Mouse (Mus musculus) monocyte, adult 2 months (primary cell): ENCODE data around the gene Mllt6.
A peak's percentile ranks its signal among the peaks of the same experiment; 100 is the strongest.
"Not testable (repeated sequence)": the region's sequence is repeated elsewhere in the genome, so short reads cannot be mapped to it uniquely, and the experiment has no call there.

Experiments
- DNase-seq, 2 experiments: peaks; one replicate each; pipeline ENCODE4 v3.0.0; 2022; ENCODE audit warnings: low spot score in 2 of 2, low read depth in 1 of 2

The Mllt6 gene

DNA sequence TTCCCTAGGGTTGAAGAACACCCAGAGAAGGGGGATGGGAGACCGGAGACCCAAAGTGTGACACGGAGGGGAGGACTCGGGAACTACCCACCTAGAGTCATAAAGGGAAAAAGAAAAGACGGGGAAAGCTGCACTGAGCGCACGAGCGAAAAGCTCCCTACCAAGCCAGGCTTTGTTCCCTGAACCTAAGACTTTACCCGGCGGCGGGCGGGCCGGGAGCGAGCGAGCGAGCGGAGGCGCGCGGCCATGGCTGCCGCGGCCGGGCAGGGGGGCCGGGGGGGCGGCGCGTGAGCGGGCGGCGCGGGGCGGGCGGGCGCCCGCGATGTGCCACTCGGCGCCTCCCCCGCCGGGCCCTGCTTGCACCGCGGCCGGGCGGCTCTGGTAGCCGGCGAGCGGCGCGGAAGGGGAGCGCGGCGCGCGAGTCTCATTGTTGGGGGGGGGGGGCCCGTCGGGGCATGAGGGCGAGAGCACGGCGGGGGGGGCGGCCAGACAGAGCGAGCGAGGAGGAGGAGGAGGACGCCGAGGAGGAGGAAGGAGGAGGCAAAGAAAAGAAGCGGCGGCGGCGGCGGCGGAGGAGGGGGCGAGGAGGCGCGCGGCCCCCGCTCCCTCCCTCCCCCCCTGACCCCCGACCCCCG lies at the start of gene Mllt6:
Mllt6 (plus strand) TSS at position 522 of the 635 bp plus-strand sequence.
- DNase-seq, result peak in 1 of 2 experiments; percentile 38

DNA sequence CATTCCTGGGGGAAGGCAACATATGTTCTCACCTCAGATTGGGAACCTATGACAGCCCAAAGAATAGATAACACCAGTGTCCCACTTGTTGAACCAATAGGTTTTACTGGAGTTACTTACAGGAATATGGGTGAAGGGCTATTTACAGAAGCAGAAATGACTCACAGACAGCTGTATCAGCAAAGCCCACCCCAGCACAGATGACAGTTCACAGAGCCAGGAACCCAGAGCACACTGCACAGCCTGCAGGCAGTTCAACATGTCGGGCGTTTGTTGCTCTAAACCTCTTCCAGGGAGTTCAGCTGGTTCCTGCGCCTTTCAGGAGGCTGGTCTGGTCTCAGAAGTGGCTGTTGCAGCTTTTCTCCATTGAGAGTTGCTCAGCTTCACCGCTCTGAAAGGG lies 47.9 kb upstream of the Mllt6 start:
- DNase-seq, result no peak

DNA sequence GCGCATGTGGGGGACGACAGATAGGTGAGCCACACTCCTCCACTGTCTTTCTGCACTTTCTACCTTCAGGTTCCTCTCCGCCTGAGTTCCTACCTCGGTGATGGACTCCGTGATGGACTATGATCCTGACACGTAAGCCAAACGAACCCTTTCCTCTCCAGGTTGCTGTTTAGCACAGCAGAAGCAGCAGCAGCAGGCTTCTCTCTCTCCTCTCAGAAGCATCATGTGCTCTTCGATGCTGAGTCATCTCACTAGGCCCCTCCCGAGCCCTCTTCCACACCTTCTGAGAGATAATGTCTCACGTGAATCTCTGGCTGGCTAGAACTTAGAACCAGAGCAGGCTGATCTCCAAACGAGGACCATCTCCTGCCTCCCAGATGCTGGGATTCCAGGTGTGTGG lies 44.8 kb upstream of the Mllt6 start:
- DNase-seq, result no peak

DNA sequence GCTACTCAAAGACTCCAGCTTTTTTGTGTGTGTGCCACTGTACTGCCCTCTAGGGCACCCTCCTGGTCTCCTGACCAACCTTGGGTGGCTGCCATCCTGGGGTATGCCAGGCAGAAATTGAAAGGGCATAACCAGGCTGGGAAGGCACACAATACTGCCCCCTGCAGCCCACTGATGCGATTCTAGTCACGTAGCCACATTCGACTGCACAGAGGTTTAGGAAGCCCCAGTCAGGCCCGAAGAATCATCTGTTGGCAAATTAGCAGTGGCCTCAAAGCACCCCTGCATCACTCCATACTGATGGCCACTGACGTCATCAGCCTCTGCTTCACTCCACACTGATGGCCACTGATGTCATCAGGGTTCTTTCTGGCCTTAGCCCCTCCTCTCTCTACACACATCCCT lies 43.8 kb upstream of the Mllt6 start:
- no peak for DNase-seq

DNA sequence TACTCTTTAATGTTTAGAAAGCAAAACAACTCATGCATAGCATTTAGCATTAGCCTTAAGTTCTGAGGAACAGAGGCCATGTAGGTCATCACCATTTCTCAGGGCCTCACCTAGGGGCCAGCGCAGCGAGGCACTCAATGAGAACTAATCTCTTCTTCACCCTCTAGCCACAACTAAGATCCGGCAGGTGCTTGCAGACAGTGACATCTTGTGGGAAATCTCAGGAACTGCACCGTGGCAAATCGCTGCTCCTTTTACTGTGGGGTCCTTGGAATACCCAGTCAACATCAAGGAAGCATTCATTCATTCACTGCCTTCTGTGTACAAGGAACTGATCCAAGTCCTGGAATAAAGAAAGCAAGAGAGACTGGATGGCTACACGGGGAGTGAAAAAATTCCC lies 40.8 kb upstream of the Mllt6 start:
- DNase-seq, result peak in 1 of 2 experiments; percentile 38

DNA sequence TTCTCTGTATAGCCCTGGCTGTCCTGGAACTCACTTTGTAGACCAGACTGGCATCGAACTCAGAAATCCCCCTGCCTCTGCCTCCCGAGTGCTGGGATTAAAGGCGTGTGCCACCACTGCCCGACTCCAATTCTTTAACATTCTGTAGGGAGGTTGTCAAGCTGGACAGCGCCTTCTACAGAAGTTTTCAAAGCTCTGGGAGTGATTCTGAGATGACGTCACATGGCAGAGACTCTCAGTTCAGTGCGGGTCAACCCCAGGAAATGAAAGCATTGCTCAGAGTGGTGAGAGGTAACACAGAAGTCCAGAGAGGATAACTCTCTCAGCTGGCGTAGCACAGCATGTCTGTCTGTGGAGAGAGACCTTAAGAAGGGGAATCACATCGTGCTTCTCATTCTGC lies 40.0 kb upstream of the Mllt6 start:
- DNase-seq, result no peak

DNA sequence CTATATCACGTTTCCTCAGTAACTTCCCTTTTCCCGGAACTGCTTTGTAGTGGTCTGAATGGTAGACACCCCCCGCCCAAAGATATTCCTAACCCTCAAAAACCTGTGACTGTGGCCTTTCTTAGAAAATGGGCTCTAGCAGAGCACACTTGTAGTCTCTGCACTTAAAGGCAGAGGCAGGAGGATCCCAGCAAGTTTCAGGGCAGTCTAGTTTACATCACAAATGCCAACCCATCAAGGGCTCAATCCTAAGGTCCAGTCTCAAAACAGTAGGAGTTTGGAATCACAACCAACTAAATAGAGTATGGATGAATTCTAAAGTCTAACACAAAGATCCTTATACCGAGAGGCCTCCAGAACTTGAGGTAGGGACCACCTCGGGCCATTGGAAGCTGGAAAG lies 37.7 kb upstream of the Mllt6 start:
- no peak for DNase-seq

DNA sequence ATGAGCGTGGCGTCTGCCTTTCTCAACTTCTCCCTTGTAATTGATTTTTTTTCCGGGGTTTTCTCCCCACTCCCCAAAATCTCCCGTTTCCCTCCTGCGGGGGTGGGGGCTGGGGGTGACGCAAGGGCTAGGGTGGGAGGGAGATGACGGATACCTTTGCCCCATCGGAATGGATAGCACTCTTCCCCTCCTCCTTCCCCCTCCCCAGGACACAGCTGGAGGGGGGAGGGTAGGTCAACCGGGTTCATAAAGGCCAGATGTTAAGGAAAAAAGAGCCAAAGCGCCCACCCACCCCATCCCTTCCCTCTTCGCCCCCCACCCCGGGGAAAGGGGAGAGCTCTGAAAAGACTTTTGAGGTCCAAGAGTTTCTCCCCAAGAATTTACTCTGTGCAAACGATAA lies 36.8 kb upstream of the Mllt6 start:
- DNase-seq, result no peak

DNA sequence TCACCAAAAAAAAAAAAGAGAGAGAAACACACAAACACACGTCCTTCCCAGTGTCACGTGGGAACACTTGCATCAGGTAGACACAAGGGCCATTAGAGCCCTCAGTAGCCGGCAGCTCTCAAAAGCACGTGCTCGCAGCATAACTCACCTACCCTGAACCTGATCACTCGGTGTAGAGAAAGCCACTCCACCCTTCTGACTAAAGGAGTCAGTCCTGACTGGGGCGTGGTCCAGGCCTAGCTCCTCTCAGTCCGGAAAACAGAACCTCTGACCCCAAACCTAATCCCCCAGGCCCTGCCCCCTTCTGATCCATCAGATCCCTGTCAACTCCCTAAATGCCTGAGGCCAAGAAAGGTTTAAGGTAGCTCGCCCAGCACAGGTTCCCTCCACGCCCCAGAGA lies 36.4 kb upstream of the Mllt6 start:
- DNase-seq, result no peak

DNA sequence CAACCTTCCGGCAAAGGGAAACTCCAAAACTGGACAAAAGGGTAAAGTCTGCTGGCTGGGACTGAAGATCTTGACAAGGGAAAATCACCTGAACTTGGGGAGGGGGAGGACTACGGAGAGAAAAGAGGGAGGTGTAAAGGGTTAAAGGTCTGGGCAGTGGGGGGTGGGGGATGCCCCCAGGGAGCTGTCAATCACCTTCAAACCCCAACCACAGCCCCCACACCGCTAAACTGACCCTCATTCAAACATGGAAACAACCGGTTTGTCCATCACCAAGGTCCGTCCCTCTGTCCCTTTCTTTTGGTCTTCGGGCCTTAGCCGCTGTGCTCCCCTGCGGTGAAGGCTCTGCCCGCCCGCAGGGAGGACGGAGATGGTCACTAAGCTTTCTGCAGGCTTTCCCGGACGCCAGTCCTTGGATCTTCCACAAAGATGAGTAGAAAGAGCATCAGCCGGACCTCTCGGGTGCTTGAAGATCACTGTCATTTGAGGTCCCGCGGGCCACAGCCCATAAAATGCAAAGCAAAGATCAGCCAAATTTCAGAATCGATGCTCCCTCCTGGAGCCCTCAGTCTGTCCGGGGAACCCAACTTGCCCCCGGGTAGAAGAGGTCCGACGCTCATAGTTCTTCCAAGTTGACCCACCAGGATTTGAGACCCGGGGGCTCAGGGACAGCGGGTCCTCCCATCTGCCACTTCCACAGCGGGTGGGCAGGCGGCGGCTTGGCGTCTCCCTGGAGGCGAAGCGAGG lies 35.5 kb upstream of the Mllt6 start:
- DNase-seq, result no peak

DNA sequence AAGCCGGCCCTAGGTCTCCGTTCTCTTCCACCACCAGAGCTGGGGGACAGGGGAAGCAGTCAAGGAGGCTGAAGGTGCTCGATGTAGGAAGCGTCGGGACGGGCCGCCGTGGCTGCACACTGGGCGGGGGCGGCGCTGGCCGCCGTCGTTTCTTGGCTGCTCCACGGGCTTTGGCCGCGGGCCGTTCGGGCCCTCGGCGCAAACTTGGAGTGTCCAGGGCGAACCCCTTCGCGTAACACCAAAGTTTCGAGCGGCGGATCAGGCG lies 35.0 kb upstream of the Mllt6 start:
- no peak for DNase-seq

DNA sequence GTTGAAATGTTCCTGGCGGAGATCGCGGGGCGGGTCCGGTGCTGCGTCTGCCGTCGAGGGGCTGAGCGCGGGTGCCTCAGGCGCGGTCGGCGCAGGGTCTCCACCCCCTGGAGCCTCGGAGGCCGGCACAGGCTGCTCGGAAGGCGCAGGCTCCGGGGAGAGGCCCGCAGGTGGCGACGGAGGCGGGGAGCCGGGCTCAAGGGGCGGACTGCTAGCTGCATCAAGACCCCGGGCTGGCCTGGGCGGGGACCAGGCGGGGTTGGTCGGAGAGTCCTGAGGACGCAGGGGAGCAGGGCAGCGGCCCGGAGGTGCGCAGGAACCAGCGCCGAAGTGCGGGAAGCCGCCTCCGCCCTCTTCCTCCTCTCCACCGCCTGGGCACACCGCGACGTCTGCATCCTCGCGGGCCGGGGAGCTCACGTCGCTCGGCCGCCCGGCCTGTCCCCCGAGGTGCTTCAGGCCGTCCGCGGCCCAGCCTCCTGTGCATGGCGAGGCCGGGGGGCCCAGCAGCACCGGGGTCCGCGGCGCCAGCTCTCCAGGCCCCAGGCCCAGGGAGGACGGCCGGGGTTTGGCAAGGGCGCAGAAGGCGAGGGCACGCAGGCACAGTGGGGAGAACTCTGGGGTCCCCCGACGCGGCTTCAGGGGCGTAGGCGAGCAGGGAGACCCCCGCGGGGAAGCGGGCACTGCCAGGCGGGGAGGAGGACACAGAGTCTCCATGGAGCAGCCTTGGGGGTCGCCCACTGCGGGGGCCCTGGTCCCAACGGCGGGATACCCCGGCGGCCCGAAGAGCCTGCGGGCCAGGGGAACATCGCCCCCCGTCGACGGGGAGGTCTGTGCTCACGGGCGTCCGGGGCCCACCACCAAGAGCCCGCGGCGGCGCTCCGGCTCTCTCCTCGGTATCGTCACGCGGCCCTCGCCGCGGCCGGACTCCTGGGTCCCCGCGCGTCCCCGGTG lies 34.4 kb upstream of the Mllt6 start:
- DNase-seq, result no peak

DNA sequence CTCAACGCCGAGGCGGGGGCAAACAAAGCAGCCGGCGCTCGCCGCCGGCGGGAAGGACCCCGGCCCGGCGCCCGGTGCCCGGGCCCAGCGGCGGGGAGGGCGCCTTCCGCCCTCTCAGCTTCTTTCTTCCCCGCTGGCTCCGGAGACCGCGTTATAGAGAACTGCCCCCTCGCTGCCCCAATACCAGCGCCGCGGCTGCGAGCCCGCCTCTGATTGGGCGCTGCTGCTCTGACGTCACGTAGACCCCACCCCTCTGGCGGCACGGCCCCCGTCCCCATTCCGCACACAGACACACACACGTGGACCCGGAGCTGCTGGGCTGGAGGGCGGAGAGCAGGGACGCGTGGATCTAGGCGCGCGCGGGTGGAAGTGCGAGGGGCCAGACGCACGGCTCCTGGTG lies 33.6 kb upstream of the Mllt6 start, which contains the start of gene Epop:
Epop (minus strand) TSS at position 127 of the 400 bp plus-strand sequence.
- DNase-seq, result peak in 1 of 2 experiments; percentile 54

DNA sequence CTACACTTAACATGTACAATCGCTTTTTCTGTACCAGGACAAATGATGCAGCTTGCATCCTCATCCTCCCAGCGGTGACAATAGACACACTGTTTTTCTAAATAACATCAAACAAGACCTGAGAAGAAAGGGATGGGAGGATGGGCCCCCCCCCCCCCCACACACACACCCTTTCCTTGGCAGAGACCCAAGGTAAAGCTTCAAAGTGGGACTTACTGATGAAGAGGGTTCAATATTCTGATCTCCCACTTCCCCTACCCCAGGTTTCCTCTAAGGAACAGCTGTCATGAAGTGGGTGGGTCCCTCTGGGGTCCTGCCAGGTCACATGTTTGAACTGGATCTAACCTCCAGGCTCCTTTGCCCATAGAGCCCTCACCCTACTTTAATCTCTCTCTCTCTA lies 32.2 kb upstream of the Mllt6 start:
- DNase-seq, result no peak

DNA sequence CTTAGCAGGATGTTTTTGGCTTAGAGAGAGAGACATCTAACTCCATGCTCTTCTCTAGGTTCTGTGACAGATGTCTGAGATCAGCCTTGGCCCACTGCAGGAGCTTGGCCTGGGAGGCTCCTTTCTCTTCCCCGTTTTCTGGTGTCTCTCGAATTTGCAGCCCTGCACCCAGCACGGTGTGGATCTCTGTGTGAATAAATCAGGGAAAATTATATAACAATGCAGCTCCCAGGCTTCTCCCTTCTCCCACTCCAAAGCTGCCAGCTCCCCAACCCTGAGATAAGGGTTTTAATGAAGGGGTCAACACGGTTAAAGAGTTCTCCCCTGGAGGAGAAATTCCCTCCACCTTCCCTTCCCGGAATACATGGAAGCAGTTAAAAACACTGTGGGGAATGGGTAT lies 31.7 kb upstream of the Mllt6 start:
- no peak for DNase-seq

DNA sequence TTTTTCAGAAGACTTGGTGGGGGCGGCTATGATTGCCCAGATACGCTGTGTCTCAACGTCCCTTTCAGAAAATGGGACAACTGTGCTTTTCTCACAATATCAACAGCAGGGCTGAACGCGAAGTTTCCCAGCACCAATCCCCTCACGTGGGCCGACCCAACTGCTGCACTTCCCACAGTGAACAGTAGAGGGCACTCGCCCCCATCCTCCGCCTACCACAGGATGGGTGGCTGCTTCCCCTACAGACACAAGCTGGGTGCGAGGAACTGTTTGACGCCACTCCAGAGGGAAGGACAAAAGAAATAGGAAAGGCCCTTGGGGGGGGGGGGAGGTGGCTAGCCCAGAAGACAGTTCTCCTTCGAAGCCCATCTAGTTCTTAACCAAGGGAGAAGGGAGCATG lies 31.3 kb upstream of the Mllt6 start:
- DNase-seq, result peak; percentile 51 to 85

DNA sequence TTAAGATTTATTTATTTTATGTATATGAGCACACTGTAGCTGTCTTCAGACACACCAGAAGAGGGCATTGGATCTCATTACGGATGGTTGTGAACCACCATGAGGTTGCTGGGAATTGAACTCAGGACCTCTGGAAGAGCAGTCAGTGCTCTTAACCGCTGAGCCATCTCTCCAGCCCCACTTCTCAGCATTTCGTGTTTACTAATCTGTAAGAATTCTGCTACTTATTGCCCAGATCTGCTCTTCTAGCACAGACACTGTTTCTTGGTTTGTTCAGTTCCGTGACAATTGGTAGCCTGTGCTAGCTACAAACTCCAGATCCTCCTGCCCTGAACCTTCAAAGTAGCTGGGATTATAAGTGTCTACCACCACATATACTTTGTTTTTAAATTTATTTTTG lies 30.8 kb upstream of the Mllt6 start:
- DNase-seq, result not testable (repeated sequence)

DNA sequence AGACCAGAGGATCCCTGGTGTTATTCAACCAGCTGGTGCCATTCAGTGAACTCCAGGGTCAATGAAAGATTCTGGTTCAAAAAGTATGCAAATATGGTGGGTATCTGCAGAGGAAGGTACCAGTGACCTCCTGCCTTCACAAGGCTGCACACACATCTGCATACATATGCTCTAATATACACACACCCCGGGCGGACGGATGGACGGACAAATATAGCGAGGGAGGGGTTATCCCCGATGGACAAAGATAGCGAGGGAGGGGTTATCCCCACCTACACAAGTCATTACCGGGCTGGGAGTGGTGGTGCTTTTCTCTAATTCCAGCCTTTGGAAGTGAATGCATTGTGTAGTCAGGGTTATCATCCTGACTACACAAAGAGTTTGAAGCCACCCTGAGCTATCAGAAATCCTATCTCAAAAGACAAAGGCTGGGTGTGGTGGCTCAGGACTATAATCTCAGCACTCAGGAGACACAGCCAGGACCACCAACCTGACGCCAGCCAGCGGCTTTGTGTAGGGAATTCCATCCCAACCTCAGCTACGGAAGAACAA lies 27.7 kb upstream of the Mllt6 start:
- DNase-seq, result no peak

DNA sequence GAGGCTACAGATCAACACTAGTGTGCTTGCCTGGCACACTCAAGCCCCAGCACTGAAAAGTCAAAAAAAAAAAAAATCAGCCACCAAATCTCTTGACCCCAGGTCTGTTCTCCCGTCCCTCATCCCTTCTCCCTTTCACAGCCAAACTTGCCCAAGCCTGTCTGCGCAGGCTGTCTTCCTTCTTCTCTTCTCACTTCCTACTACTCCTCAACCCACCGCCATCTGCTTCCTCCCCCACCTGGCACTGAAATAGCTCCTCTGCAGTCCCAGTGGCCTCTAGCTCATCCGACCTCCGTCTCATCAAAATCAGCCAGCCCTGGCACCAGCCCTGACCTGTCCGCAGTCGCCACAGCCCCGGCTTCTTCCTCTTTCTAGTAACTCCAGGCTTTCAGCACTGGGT lies 21.5 kb upstream of the Mllt6 start:
- no peak for DNase-seq

DNA sequence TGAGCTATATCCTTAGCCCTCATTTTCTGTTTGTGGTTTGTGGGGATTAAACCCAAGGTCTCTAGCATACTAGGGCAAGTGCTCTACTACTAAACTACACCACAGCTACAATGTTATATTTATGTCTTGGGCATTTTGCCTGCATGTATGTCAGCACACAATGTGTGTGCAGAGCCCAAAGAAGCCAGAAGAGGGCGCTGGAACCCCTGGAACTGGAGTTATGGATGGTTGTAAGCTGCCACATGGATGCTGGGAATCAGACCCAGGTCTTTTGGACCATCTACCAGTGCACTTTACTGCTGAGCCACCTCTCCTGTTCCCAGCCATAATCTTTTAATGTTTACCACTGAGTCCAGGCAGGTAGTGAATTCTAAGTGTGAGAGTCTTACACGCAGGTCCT lies 20.5 kb upstream of the Mllt6 start:
- no peak for DNase-seq

DNA sequence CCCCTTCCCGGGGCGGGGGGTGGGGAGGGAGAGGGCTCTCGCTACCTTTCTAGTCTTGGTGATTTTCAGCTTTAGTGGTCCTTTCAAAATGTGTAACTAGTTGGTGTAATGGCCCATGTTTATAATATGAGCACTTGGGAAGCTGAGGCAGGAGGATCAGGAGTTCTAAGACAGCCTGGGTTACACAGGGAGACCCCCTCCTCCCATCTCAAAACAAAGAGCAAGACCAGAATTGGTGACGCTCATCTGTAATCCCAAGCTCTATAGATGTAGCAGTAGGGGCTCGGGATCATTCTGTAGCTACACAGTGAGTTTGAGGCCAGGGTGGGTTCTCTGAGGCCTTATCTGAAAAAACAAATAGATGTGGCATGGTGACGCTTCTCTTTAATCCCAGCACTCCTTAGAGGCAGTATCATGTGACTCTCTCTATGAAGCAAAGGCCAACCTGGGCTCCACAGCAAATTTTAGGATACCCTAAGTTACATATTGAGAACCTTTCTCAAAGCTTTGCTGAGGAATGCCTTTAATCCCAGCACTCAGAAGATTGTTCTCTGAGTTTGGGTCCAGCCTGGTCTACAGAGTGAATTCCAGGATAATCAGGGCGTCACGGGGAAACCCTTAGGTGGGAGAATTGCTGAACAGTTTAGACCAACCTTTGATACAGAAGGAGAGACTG lies 19.7 kb upstream of the Mllt6 start:
- no peak for DNase-seq
